Mouse (Mus musculus) stomach, postnatal 0 days (tissue): ENCODE results near the gene Pop5.

ENCODE experiments used
- CTCF ChIP-seq: IDR thresholded peaks from 2 replicates; pipeline ENCODE4 v1.5.1; 2016; ENCODE audit warnings: antibody characterized with exemption, low read depth, mild to moderate bottlenecking, moderate library complexity
- EP300 ChIP-seq: optimal IDR thresholded peaks from 2 replicates; pipeline ENCODE3; 2016; ENCODE audit warnings: antibody characterized with exemption

- TF ChIP-seq CTCF (no peak), EP300 (no peak)
These were observed 30.9 kb upstream of the Pop5 start for GRCm38 (mm10) chr5:115204562-115205311.
